Mouse (Mus musculus) CH12.LX (cell line): ENCODE data around the gene Eif3k. TPM values are rescaled to one million over a fixed set of nuclear protein-coding genes. Genes with fewer than 3 reads are reported as not detected.
A peak's percentile ranks its signal among the peaks of the same experiment; 100 is the strongest.

Source experiments
- DNase-seq: peaks from one replicate; pipeline ENCODE4 v3.0.0-alpha.2; 2013; ENCODE audit errors: extremely low read depth
- H3K27ac ChIP-seq: 2 replicates; pipeline ENCODE4 v1.5.1; 2012; ENCODE audit warnings: low read depth, mild to moderate bottlenecking, control low read depth, moderate library complexity; ENCODE audit not compliant: insufficient read depth
- H3K27me3 ChIP-seq: replicated peaks from 2 replicates; pipeline ENCODE3; 2012; ENCODE audit warnings: inconsistent platforms
- H3K36me3 ChIP-seq, 2 experiments: replicated peaks in 1 of 2; 2 replicates each; pipeline versions ENCODE3 to v1.6.1; 2012; ENCODE audit warnings: inconsistent platforms in 1 of 2, low read length in 1 of 2, mild to moderate bottlenecking in 1 of 2, mixed read lengths in 1 of 2, moderate library complexity in 1 of 2; ENCODE audit not compliant: control insufficient read depth in 1 of 2, insufficient read depth in 1 of 2
- H3K4me1 ChIP-seq, 2 experiments: 2 replicates each; pipeline ENCODE4 v1.6.1; 2012; ENCODE audit warnings: inconsistent platforms in 1 of 2, moderate library complexity in 1 of 2; ENCODE audit not compliant: insufficient read depth in 2 of 2, control insufficient read depth in 1 of 2
- H3K4me2 ChIP-seq: 2 replicates; pipeline ENCODE4 v1.6.1; 2012; ENCODE audit warnings: low read depth, mild to moderate bottlenecking, control low read depth; ENCODE audit not compliant: poor library complexity, insufficient read depth, severe bottlenecking
- H3K4me3 ChIP-seq, 3 experiments: fragments of 150-350 bp in 1 of 3; sonication (generic) in 1 of 3; replicated peaks in 1 of 3; 2 replicates each; pipeline versions ENCODE3 to v1.5.1; 2011 to 2012; ENCODE audit warnings: low read depth in 2 of 3, low read length in 2 of 3, mild to moderate bottlenecking in 2 of 3, moderate library complexity in 2 of 3, control low read depth in 1 of 3, improper control_type of control experiment in 1 of 3, inconsistent platforms in 1 of 3, mixed read lengths in 1 of 3; ENCODE audit not compliant: poor library complexity in 1 of 3
- H3K79me2 ChIP-seq: replicated peaks from 2 replicates; pipeline ENCODE4 v1.6.1; 2012; ENCODE audit warnings: mild to moderate bottlenecking, moderate library complexity; ENCODE audit not compliant: control insufficient read depth, poor library complexity, insufficient read depth, severe bottlenecking; ENCODE audit errors: extremely low read depth
- H3K9ac ChIP-seq: 2 replicates; pipeline ENCODE4 v1.6.1; 2012; ENCODE audit warnings: low read depth, mild to moderate bottlenecking, control low read depth, moderate library complexity; ENCODE audit not compliant: insufficient read depth
- H3K9me3 ChIP-seq: replicated peaks from 2 replicates; pipeline ENCODE3; 2012; ENCODE audit warnings: low read length, inconsistent platforms, mixed read lengths
- BHLHE40 ChIP-seq: IDR thresholded peaks from 2 replicates; pipeline ENCODE4 v1.6.1; 2011; ENCODE audit warnings: mild to moderate bottlenecking, low read depth, low read length, improper control_type of control experiment
- CHD1 ChIP-seq: IDR thresholded peaks from 2 replicates; pipeline ENCODE4 v1.6.1; 2012; ENCODE audit warnings: low read depth, low read length, improper control_type of control experiment, inconsistent platforms
- CHD2 ChIP-seq: IDR thresholded peaks from 2 replicates; pipeline ENCODE4 v1.6.1; 2011; ENCODE audit warnings: low read length, improper control_type of control experiment
- CTCF ChIP-seq, 2 experiments: IDR thresholded peaks in 1 of 2; conservative IDR thresholded peaks in 1 of 2; 2 replicates each; pipeline ENCODE4 v1.5.1; 2011 to 2012; ENCODE audit warnings: low read depth in 2 of 2, low read length in 2 of 2, improper control_type of control experiment in 1 of 2, inconsistent platforms in 1 of 2, mild to moderate bottlenecking in 1 of 2, moderate library complexity in 1 of 2
- E2F4 ChIP-seq: IDR thresholded peaks from 2 replicates; pipeline ENCODE4 v1.6.1; 2011; ENCODE audit warnings: low read depth, low read length, improper control_type of control experiment; ENCODE audit not compliant: insufficient replicate concordance
- ELF1 ChIP-seq: IDR thresholded peaks from 2 replicates; pipeline ENCODE4 v1.6.1; 2014; ENCODE audit warnings: low read depth, mild to moderate bottlenecking, inconsistent platforms, low read length, improper control_type of control experiment
- EP300 ChIP-seq: IDR thresholded peaks from 2 replicates; pipeline ENCODE4 v1.6.1; 2011; ENCODE audit warnings: low read length, improper control_type of control experiment
- ETS1 ChIP-seq: conservative IDR thresholded peaks from 2 replicates; pipeline ENCODE4 v1.6.1; 2012; ENCODE audit warnings: low read depth, mild to moderate bottlenecking, inconsistent platforms, low read length, improper control_type of control experiment, moderate library complexity
- GABPA ChIP-seq: IDR thresholded peaks from 2 replicates; pipeline ENCODE4 v1.6.1; 2012; ENCODE audit warnings: low read depth, low read length, improper control_type of control experiment, inconsistent platforms; ENCODE audit not compliant: insufficient replicate concordance
- HCFC1 ChIP-seq: IDR thresholded peaks from 2 replicates; pipeline ENCODE4 v1.6.1; 2012; ENCODE audit warnings: low read depth, mild to moderate bottlenecking, inconsistent platforms, low read length, improper control_type of control experiment
- IRF4 ChIP-seq: IDR thresholded peaks from 2 replicates; pipeline ENCODE4 v1.6.1; 2014; ENCODE audit warnings: low read depth, mild to moderate bottlenecking, inconsistent platforms, low read length, improper control_type of control experiment
- JUN ChIP-seq: IDR thresholded peaks from 2 replicates; pipeline ENCODE4 v1.6.1; 2011; ENCODE audit warnings: low read depth, mild to moderate bottlenecking, low read length, improper control_type of control experiment, moderate library complexity; ENCODE audit not compliant: insufficient read depth
- JUND ChIP-seq: conservative IDR thresholded peaks from 2 replicates; pipeline ENCODE4 v1.6.1; 2011; ENCODE audit warnings: low read depth, low read length, improper control_type of control experiment
- KAT2A ChIP-seq: IDR thresholded peaks from 2 replicates; pipeline ENCODE4 v1.6.1; 2012; ENCODE audit warnings: low read length, improper control_type of control experiment, inconsistent platforms; ENCODE audit not compliant: insufficient replicate concordance
- MAFK ChIP-seq: IDR thresholded peaks from 2 replicates; pipeline ENCODE4 v1.6.1; 2011; ENCODE audit warnings: low read length, improper control_type of control experiment; ENCODE audit not compliant: insufficient replicate concordance
- MAX ChIP-seq: IDR thresholded peaks from 2 replicates; pipeline ENCODE4 v1.6.1; 2011; ENCODE audit warnings: low read length, improper control_type of control experiment
- MAZ ChIP-seq: IDR thresholded peaks from 2 replicates; pipeline ENCODE4 v1.6.1; 2012; ENCODE audit warnings: low read depth, mild to moderate bottlenecking, inconsistent platforms, low read length, improper control_type of control experiment, moderate library complexity
- MEF2A ChIP-seq: IDR thresholded peaks from 2 replicates; pipeline ENCODE4 v1.6.1; 2014; ENCODE audit warnings: low read depth, mild to moderate bottlenecking, inconsistent platforms, low read length, improper control_type of control experiment, borderline replicate concordance
- MXI1 ChIP-seq: IDR thresholded peaks from 2 replicates; pipeline ENCODE4 v1.6.1; 2011; ENCODE audit warnings: mild to moderate bottlenecking, low read depth, low read length, improper control_type of control experiment
- MYC ChIP-seq: IDR thresholded peaks from 2 replicates; pipeline ENCODE4 v1.6.1; 2011; ENCODE audit warnings: low read depth, mild to moderate bottlenecking, improper control_type of control experiment, low read length
- NELFE ChIP-seq: IDR thresholded peaks from 2 replicates; pipeline ENCODE4 v1.6.1; 2011; ENCODE audit warnings: low read depth, low read length, improper control_type of control experiment
- NRF1 ChIP-seq: IDR thresholded peaks from 2 replicates; pipeline ENCODE4 v1.6.1; 2014; ENCODE audit warnings: low read depth, mild to moderate bottlenecking, inconsistent platforms, low read length, improper control_type of control experiment, moderate library complexity
- PAX5 ChIP-seq: IDR thresholded peaks from 2 replicates; pipeline ENCODE4 v1.6.1; 2012; ENCODE audit warnings: low read length, inconsistent platforms, mixed read lengths
- POLR2A ChIP-seq: IDR thresholded peaks from 2 replicates; pipeline ENCODE4 v1.6.1; 2011; ENCODE audit warnings: low read depth, mild to moderate bottlenecking, improper control_type of control experiment, low read length
- POLR2AphosphoS2 ChIP-seq: IDR thresholded peaks from 2 replicates; pipeline ENCODE4 v1.6.1; 2011; ENCODE audit warnings: low read depth, low read length, improper control_type of control experiment
- RAD21 ChIP-seq: IDR thresholded peaks from 2 replicates; pipeline ENCODE4 v1.6.1; 2011; ENCODE audit warnings: low read depth, mild to moderate bottlenecking, low read length, improper control_type of control experiment, moderate library complexity
- RCOR1 ChIP-seq: conservative IDR thresholded peaks from 2 replicates; pipeline ENCODE4 v1.6.1; 2012; ENCODE audit warnings: low read depth, mild to moderate bottlenecking, inconsistent platforms, low read length, improper control_type of control experiment
- SIN3A ChIP-seq: IDR thresholded peaks from 2 replicates; pipeline ENCODE4 v1.6.1; 2012; ENCODE audit warnings: low read length, improper control_type of control experiment, inconsistent platforms
- SMC3 ChIP-seq: IDR thresholded peaks from 2 replicates; pipeline ENCODE4 v1.6.1; 2011; ENCODE audit warnings: low read depth, low read length, improper control_type of control experiment
- TBP ChIP-seq: conservative IDR thresholded peaks from 2 replicates; pipeline ENCODE4 v1.6.1; 2011; ENCODE audit warnings: low read depth, low read length, improper control_type of control experiment
- TCF12 ChIP-seq: IDR thresholded peaks from 2 replicates; pipeline ENCODE4 v1.6.1; 2014; ENCODE audit warnings: low read depth, mild to moderate bottlenecking, inconsistent platforms, low read length, improper control_type of control experiment
- UBTF ChIP-seq: IDR thresholded peaks from 2 replicates; pipeline ENCODE4 v1.6.1; 2012; ENCODE audit warnings: low read depth, mild to moderate bottlenecking, inconsistent platforms, low read length, improper control_type of control experiment, moderate library complexity
- USF1 ChIP-seq: IDR thresholded peaks from 2 replicates; pipeline ENCODE4 v1.6.1; 2014; ENCODE audit warnings: low read depth, mild to moderate bottlenecking, inconsistent platforms, low read length, improper control_type of control experiment
- USF2 ChIP-seq: conservative IDR thresholded peaks from 2 replicates; pipeline ENCODE4 v1.6.1; 2011; ENCODE audit warnings: low read depth, low read length, improper control_type of control experiment
- ZC3H11A ChIP-seq: IDR thresholded peaks from 2 replicates; pipeline ENCODE4 v1.6.1; 2012; ENCODE audit warnings: low read depth, mild to moderate bottlenecking, inconsistent platforms, low read length, improper control_type of control experiment
- ZKSCAN1 ChIP-seq: IDR thresholded peaks from 2 replicates; pipeline ENCODE4 v1.6.1; 2012; ENCODE audit warnings: low read depth, inconsistent platforms, low read length, improper control_type of control experiment, borderline replicate concordance
- ZMIZ1 ChIP-seq: IDR thresholded peaks from 2 replicates; pipeline ENCODE4 v1.6.1; 2012; ENCODE audit warnings: low read depth, mild to moderate bottlenecking, inconsistent platforms, low read length, improper control_type of control experiment
- ZNF384 ChIP-seq: IDR thresholded peaks from 2 replicates; pipeline ENCODE4 v1.6.1; 2012; ENCODE audit warnings: low read depth, low read length, improper control_type of control experiment, inconsistent platforms
- dilution Hi-C: fragments of 300-500 bp; cut with MboI; formaldehyde crosslinking; loops from 2 replicates; pipeline ENCODE4 v1.14.3; 2020; ENCODE audit warnings: low sequenced_read_pairs; ENCODE audit not compliant: extremely low pct_unique_long_range_greater_than_20kb, extremely low pct_ligation_motif_present
- in situ Hi-C: fragments of 300-500 bp; cut with MboI; formaldehyde crosslinking; loops from 3 replicates; pipeline ENCODE4 v1.14.3; 2019; ENCODE audit warnings: low sequenced_read_pairs, low pct_ligation_motif_present, low pct_unique_long_range_greater_than_20kb, mixed read lengths
- polyA plus RNA-seq: library from polyadenylated mRNA; unstranded; fragments of >175 nt; gene quantifications from 2 replicates; pipeline ENCODE4 v1.2.1, GENCODE M21; 2012; ENCODE audit warnings: low read depth; ENCODE audit not compliant: insufficient read length
- total RNA-seq, 2 experiments: library from RNA; depleted of rRNA; stranded (reverse); fragments of 300-350 nt in 1 of 2; fragments of >200 nt in 1 of 2; gene quantifications; 2 replicates each; pipeline ENCODE4 v1.2.3; 2012 to 2014

The Eif3k gene
- 513 and 551 TPM in 2 replicates for total RNA-seq (2012; rRNA removed)
- total RNA-seq (2014; rRNA removed) = 595 and 658 TPM in 2 replicates
- 580 and 584 TPM in 2 replicates for polyA plus RNA-seq

- Histone ChIP-seq H3K27me3 (no peaks in the 10 kb centered on the region), H3K4me2 (peak within 1 kb of the TSS; percentile 33), H3K9me3 (no peaks in the 10 kb centered on the region), H3K4me1 (peaks cover 18 to 36% of the 10 kb centered on the region in 2 experiments), H3K27ac (peak within 1 kb of the TSS; percentile 98), H3K36me3 (peaks cover 44 to 55% of the 10 kb centered on the region in 2 experiments), H3K79me2 (peaks cover 59% of the 10 kb centered on the region), H3K9ac (peak within 1 kb of the TSS; percentile 94), H3K4me3 (peak within 1 kb of the TSS; percentile 84 to 99 (median 97))
- dilution Hi-C loops (no loop called here), in situ Hi-C loops (no loop called here)
- DNase-seq = peak; percentile 100
- TF ChIP-seq SIN3A (peak; percentile 93), BHLHE40 (peak; percentile 77), TBP (peak; percentile 77), RCOR1 (peak; percentile 51; the same call in 1 of the 2 replicates), UBTF (peak; percentile 67; the same call in 1 of the 2 replicates), MEF2A (no peak; the same call in 1 of the 2 replicates), CHD2 (0 out of 2 replicates have a peak, but pooled peaks have one; percentile 11), MXI1 (peak; percentile 21), POLR2A (peak; percentile 87), HCFC1 (peak; percentile 89), ZNF384 (peak; percentile 100), ZC3H11A (no peak), PAX5 (no peak), CTCF (conservative IDR thresholded peaks at IDR 0.05 in 1 of 2, IDR thresholded peaks at IDR 0.05 in 1 of 2; ENCODE audit: low read depth in 2 of 2, low read length in 2 of 2) (no peak), GABPA (no peak), MAZ (no peak; the same call in 1 of the 2 replicates), CHD1 (no peak), KAT2A (0 out of 2 replicates have a peak, but pooled peaks have one; percentile 68), POLR2AphosphoS2 (no peak), MAX (peak; percentile 95), SMC3 (no peak), JUN (no peak), ZMIZ1 (no peak), USF2 (peak; percentile 94), RAD21 (no peak), ZKSCAN1 (no peak; the same call in 1 of the 2 replicates), ETS1 (peak; percentile 65), NELFE (peak; percentile 91), E2F4 (peak; percentile 97), JUND (no peak), MAFK (0 out of 2 replicates have a peak, but pooled peaks have one; percentile 41), ELF1 (peak; percentile 94), IRF4 (no peak; the same call in 1 of the 2 replicates), NRF1 (peak; percentile 99), TCF12 (peak; percentile 61), MYC (peak; percentile 84), EP300 (no peak), USF1 (peak; percentile 94)
Observed at GRCm38 (mm10) chr7:28981651-28982273, at the start of gene Eif3k, which contains the start of gene Map4k1. Gene Eif3k, minus strand, starts transcription at chr7:28981864. Gene Map4k1, plus strand, starts transcription at chr7:28982050.
